Mouse (Mus musculus) lung, embryonic 14.5 days (tissue): ENCODE measurements around the gene Slco3a1. TPM values are rescaled to one million over a fixed set of nuclear protein-coding genes. Genes with fewer than 3 reads are reported as not detected.

ENCODE experiments used
- ATAC-seq: fragments of 200-750 bp; cut with Nextera tagmentation; 2 replicates; pipeline ENCODE4 v1.8.0; 2017; ENCODE audit warnings: mild to moderate bottlenecking, moderate TSS enrichment, moderate library complexity; ENCODE audit not compliant: insufficient read depth
- DNase-seq: peaks from one replicate; pipeline ENCODE4 v3.0.0-alpha.2; 2015
- H3K27ac ChIP-seq: fragments of 300-500 bp; sonication (generic); 2 replicates; pipeline ENCODE4 v1.5.1; 2014; ENCODE audit warnings: low read depth, mild to moderate bottlenecking, moderate library complexity
- H3K27me3 ChIP-seq: fragments of 300-500 bp; sonication (generic); 2 replicates; pipeline ENCODE4 v1.6.1; 2014; ENCODE audit warnings: low read length, control low read depth; ENCODE audit not compliant: insufficient read depth
- H3K36me3 ChIP-seq: fragments of 300-500 bp; sonication (generic); 2 replicates; pipeline ENCODE4 v1.6.1; 2014; ENCODE audit warnings: control low read depth; ENCODE audit not compliant: insufficient read depth
- H3K4me1 ChIP-seq: fragments of 300-500 bp; sonication (generic); 2 replicates; pipeline ENCODE4 v1.6.1; 2014; ENCODE audit warnings: antibody characterized with exemption, control low read depth; ENCODE audit not compliant: insufficient read depth
- H3K4me2 ChIP-seq: fragments of 300-500 bp; sonication (generic); 2 replicates; pipeline ENCODE4 v1.6.1; 2014; ENCODE audit warnings: mild to moderate bottlenecking
- H3K4me3 ChIP-seq: fragments of 300-500 bp; sonication (generic); 2 replicates; pipeline ENCODE4 v1.5.1; 2014; ENCODE audit warnings: low read depth, low read length
- H3K9ac ChIP-seq: fragments of 300-500 bp; sonication (generic); 2 replicates; pipeline ENCODE4 v1.6.1; 2014
- H3K9me3 ChIP-seq: fragments of 300-500 bp; sonication (generic); 2 replicates; pipeline ENCODE4 v1.6.1; 2016; ENCODE audit warnings: low read depth, low read length, control low read depth
- CTCF ChIP-seq: IDR thresholded peaks from 2 replicates; pipeline ENCODE4 v1.5.1; 2016; ENCODE audit warnings: antibody characterized with exemption, low read depth
- WGBS: fragments of 180-500 bp; shearing (Covaris S2); extraction: QIAGEN DNeasy Blood & Tissue Kit; methylation state at CpG from one replicate; pipeline ENCODE4 v1.1.7; 2014; 5-methylcytosine and 5-hydroxymethylcytosine counted together
- polyA plus RNA-seq: library from polyadenylated mRNA; unstranded; fragments of >200 nt; fragmentation: Nextera tagmentation; extraction: Ambion mirVana; gene quantifications from 2 replicates; pipeline ENCODE4 v1.2.1, GENCODE M21; 2014

Slco3a1 gene
- polyA plus RNA-seq, 1 experiment from 2014 or later = 4.2 TPM

- H3K4me1 ChIP-seq = no peaks in the 10 kb centered on the region
- H3K36me3 ChIP-seq = no peaks in the 10 kb centered on the region
- H3K27me3 ChIP-seq = no peaks in the 10 kb centered on the region
- H3K9ac ChIP-seq = no peak overlapping the region
- WGBS = 71% methylated on average over 6 of the region's 6 CpGs
- no peak for ATAC-seq
- no peak for DNase-seq
- no peak overlapping the region for H3K27ac ChIP-seq
- H3K4me2 ChIP-seq = no peak overlapping the region
- no peak for TF ChIP-seq CTCF
- no peaks in the 10 kb centered on the region for H3K9me3 ChIP-seq
- H3K4me3 ChIP-seq = no peak overlapping the region
These were observed 216.7 kb downstream of the Slco3a1 start for GRCm38 (mm10) chr7:74337677-74338420.

GRCm38 (mm10) chr7:74332323-74332722, 222.3 kb downstream of the Slco3a1 start:
- DNase-seq (no peak), ATAC-seq (no peak)
- WGBS = 93% methylated on average over 3 of the region's 3 CpGs

DNA sequence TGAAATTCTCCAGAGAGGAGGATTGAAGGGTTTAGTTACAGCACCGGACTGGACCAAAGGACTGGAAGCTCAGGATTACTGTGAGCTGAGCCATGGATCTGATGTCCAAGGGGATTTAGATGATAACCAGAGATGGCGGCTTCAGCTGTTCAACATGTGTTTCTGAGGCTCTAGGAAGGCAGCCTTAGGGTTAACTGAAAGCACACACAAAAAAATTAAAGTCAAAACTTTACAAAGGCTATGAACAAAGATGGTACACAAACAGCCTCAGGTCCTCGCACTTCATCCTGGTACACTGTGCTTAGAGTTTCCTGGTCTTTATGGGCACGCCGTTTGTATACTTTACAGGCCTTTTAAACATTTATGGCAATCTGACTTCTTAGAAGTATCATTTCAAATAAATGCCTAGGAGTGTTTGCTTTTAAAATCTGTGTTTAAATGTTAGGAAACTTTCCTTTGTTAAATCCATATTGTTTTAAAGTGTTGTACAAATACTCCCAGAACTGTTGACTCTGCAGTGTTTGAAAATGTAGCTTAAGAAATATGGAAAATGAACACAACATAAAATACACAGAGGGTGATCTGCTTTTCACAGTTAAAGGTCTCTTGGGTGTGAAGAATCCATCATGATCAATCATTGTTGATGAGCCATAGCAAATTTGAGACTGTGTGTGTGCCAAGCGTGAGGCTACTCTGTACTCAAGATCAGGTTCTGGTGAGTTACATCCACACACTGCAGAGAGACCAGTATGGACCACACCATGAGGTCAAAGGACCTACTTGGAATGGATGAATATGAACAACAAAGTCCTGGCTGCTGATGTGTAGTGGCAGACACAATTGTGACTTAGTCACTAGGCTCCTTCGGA, 223.5 kb downstream of the Slco3a1 start:
- Histone ChIP-seq H3K4me2 (no peak overlapping the region), H3K27ac (no peak overlapping the region), H3K4me1 (no peaks in the 10 kb centered on the region), H3K36me3 (no peaks in the 10 kb centered on the region), H3K4me3 (no peak overlapping the region), H3K27me3 (no peaks in the 10 kb centered on the region), H3K9ac (no peak overlapping the region), H3K9me3 (no peaks in the 10 kb centered on the region)
- 55% methylated on average over 7 of the region's 7 CpGs for WGBS
- TF ChIP-seq CTCF = no peak
- no peak for DNase-seq
- ATAC-seq = no peak

More at GRCm38 (mm10) chr7:74332323-74332722, 222.3 kb downstream of the Slco3a1 start:
- Histone ChIP-seq H3K4me1 (no peaks in the 10 kb centered on the region), H3K36me3 (no peaks in the 10 kb centered on the region), H3K9me3 (no peaks in the 10 kb centered on the region), H3K4me2 (no peak overlapping the region), H3K27ac (no peak overlapping the region), H3K4me3 (no peak overlapping the region), H3K9ac (no peak overlapping the region), H3K27me3 (no peaks in the 10 kb centered on the region)
- TF ChIP-seq CTCF = no peak

DNA sequence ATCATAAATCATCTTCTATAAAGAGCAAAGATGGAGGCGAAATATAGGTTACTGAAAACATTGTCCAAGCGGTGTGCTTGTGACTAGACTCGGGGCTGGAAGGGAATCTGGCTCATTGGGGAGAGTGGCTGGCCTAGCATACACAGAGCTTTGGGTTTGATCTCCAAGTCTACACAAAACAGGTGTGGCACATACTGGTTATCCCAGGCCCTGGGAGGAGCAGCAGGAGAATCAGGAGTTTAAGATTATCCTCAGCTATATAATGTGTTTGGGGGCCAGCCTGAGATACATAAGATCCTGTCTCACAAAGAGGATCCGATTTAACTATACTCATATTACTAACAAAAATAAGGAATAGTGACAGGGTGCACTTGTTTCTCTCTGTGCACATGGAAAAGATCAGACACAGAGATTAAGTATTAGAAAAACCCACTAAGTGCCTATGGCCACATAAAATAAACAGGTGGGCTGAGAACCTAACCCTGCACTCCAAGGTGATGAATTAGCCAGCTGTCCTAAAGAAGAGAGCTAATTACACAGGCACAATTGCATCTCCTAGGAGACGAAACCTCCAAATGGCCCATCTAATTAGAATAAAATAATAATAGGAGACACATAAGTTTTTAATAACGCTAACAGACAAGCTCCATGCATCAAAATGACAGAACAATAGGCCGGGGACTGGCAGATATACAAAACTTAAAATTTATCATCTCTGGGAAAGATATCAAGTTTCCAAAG, 224.3 kb downstream of the Slco3a1 start:
- Histone ChIP-seq H3K36me3 (no peaks in the 10 kb centered on the region), H3K27ac (no peak overlapping the region), H3K4me2 (no peak overlapping the region), H3K4me1 (no peaks in the 10 kb centered on the region), H3K27me3 (no peaks in the 10 kb centered on the region), H3K9ac (no peak overlapping the region), H3K9me3 (no peaks in the 10 kb centered on the region), H3K4me3 (no peak overlapping the region)
- ATAC-seq = no peak
- no peak for TF ChIP-seq CTCF
- WGBS = 71% methylated on average over 7 of the region's 7 CpGs
- DNase-seq = no peak

DNA sequence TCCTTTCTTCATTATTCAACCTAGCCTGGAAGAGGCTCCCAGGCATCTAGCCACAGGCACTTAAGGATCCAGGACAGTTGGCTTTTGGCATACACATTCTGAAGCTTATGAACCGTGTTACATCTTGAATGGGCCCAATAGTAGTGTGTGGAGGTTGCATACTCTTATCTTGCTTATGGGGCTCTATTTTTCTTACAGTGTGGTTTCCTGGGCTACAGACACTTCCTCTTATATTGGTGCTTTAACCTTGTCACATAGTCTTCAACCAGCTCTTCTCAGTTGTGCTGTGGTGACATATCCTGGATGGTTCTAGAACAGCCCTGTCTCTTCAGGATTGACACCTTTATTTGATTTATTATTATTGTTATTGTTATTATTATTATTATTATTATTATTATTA, 225.6 kb downstream of the Slco3a1 start:
- H3K27me3 ChIP-seq = no peaks in the 10 kb centered on the region
- 80% methylated on average over 1 of the region's 1 CpGs for WGBS
- no peaks in the 10 kb centered on the region for H3K36me3 ChIP-seq
- no peaks in the 10 kb centered on the region for H3K9me3 ChIP-seq
- H3K9ac ChIP-seq = no peak overlapping the region
- H3K4me1 ChIP-seq = no peaks in the 10 kb centered on the region
- H3K27ac ChIP-seq = no peak overlapping the region
- H3K4me2 ChIP-seq = no peak overlapping the region
- ATAC-seq (no peak), DNase-seq (no peak)
- H3K4me3 ChIP-seq = no peak overlapping the region
- no peak for TF ChIP-seq CTCF

DNA sequence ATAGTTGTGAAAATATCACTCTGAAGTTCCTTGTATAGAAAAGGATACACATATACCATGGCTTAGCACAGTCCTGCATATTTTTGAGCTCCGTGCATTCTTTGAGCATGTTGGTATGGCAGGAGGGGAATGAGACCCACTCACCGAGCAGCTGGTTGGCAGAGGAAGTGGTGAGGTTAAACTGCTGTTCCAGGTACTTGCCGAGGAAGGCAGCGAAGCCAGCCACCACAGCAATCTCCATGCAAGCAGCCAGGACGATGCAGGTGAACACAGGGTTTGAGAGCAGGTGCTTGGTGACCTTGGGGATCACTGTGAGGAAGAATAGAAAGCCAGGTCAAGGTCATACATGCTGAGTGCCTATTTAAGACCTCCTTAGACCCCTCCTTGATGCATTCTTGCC, 226.9 kb downstream of the Slco3a1 start:
- Histone ChIP-seq H3K36me3 (no peaks in the 10 kb centered on the region), H3K27me3 (no peaks in the 10 kb centered on the region), H3K4me3 (no peak overlapping the region), H3K4me1 (0 out of 2 replicates have a peak, but pooled peaks cover 4% of the 10 kb centered on the region), H3K9ac (no peak overlapping the region), H3K9me3 (no peaks in the 10 kb centered on the region), H3K4me2 (no peak overlapping the region), H3K27ac (no peak overlapping the region)
- 85% methylated on average over 5 of the region's 5 CpGs for WGBS
- ATAC-seq (no peak), DNase-seq (no peak)
- no peak for TF ChIP-seq CTCF

GRCm38 (mm10) chr7:74325052-74325451, 229.5 kb downstream of the Slco3a1 start:
- Histone ChIP-seq H3K9ac (no peak overlapping the region), H3K4me2 (no peak overlapping the region), H3K4me3 (no peak overlapping the region), H3K9me3 (no peaks in the 10 kb centered on the region), H3K27ac (no peak overlapping the region), H3K27me3 (no peaks in the 10 kb centered on the region), H3K36me3 (no peaks in the 10 kb centered on the region), H3K4me1 (0 out of 2 replicates have a peak, but pooled peaks cover 4% of the 10 kb centered on the region)
- WGBS = 54% methylated on average over 8 of the region's 8 CpGs
- no peak for TF ChIP-seq CTCF
- peak; percentile 84 for DNase-seq
- peak; percentile 71 for ATAC-seq
